Mouse (Mus musculus) liver, adult 2 months (tissue): ENCODE measurements around the gene Gm42517.

Source experiments
- CTCF ChIP-seq: fragments of 200-500 bp; IDR thresholded peaks from 2 replicates; pipeline ENCODE4 v1.5.1; 2011; ENCODE audit warnings: low read depth, low read length, control low read depth
- POLR2A ChIP-seq: fragments of 200-500 bp; IDR thresholded peaks from 2 replicates; pipeline ENCODE4 v1.6.1; 2011; ENCODE audit warnings: low read length, control low read depth; ENCODE audit not compliant: insufficient read depth; ENCODE audit errors: extremely low read depth

GRCm38 (mm10) chr5:108389744-108390143 is 22.0 kb upstream of the Gm42517 start:
- no peak for TF ChIP-seq CTCF
- TF ChIP-seq POLR2A = no peak
